Mouse (Mus musculus): ENCODE measurements around the gene Frmd4b. TPM values are rescaled to one million over a fixed set of nuclear protein-coding genes. Genes with fewer than 3 reads are reported as not detected.

Gene Frmd4b
- polyA plus RNA-seq, 1 experiment from 2014 or later, result 38.2 TPM

- no peaks in the 10 kb centered on the region for H3K27me3 ChIP-seq (replicated peaks; ENCODE audit: control insufficient read depth, insufficient read depth, low read length)
- no peak overlapping the region for H3K27ac ChIP-seq (ENCODE audit: low read depth, low read length)
- no peak overlapping the region for H3K4me2 ChIP-seq (ENCODE audit: low read length)
- peaks cover 29% of the 10 kb centered on the region for H3K4me1 ChIP-seq (ENCODE audit: control insufficient read depth, insufficient read depth, low read length)
- DNase-seq (ENCODE audit: low spot score), result no peak
- no peaks in the 10 kb centered on the region for H3K9me3 ChIP-seq (replicated peaks; ENCODE audit: control insufficient read depth, low read length)
- no peak overlapping the region for H3K4me3 ChIP-seq (ENCODE audit: low read depth, low read length)
- ATAC-seq, result no peak
- WGBS, result 62% methylated on average over 7 of the region's 7 CpGs
- no peak overlapping the region for H3K9ac ChIP-seq (ENCODE audit: low read length)
- H3K36me3 ChIP-seq (ENCODE audit: control insufficient read depth, insufficient read depth, low read length), result no peaks in the 10 kb centered on the region
Observed at GRCm38 (mm10) chr6:97356612-97357011, 260.7 kb downstream of the Frmd4b start.

GRCm38 (mm10) chr6:97355141-97355540 lies 262.2 kb downstream of the Frmd4b start:
- no peaks in the 10 kb centered on the region for H3K36me3 ChIP-seq (ENCODE audit: control insufficient read depth, insufficient read depth, low read length)
- DNase-seq (ENCODE audit: low spot score), result no peak
- peaks cover 29% of the 10 kb centered on the region for H3K4me1 ChIP-seq (ENCODE audit: control insufficient read depth, insufficient read depth, low read length)
- H3K4me3 ChIP-seq (ENCODE audit: low read depth, low read length), result no peak overlapping the region
- 0 out of 2 replicates have a peak overlapping the region, but pooled peaks have one; percentile 9 for H3K9ac ChIP-seq (ENCODE audit: low read length)
- no peak for ATAC-seq
- H3K4me2 ChIP-seq (ENCODE audit: low read length), result no peak overlapping the region
- no peak overlapping the region for H3K27ac ChIP-seq (ENCODE audit: low read depth, low read length)
- H3K9me3 ChIP-seq (replicated peaks; ENCODE audit: control insufficient read depth, low read length), result no peaks in the 10 kb centered on the region
- WGBS, result 10% methylated on average over 8 of the region's 8 CpGs
- no peaks in the 10 kb centered on the region for H3K27me3 ChIP-seq (replicated peaks; ENCODE audit: control insufficient read depth, insufficient read depth, low read length)

- no peak for DNase-seq (ENCODE audit: low spot score)
- H3K27ac ChIP-seq (ENCODE audit: low read depth, low read length), result no peak overlapping the region
- H3K36me3 ChIP-seq (ENCODE audit: control insufficient read depth, insufficient read depth, low read length), result no peaks in the 10 kb centered on the region
- no peaks in the 10 kb centered on the region for H3K27me3 ChIP-seq (replicated peaks; ENCODE audit: control insufficient read depth, insufficient read depth, low read length)
- 9% methylated on average over 5 of the region's 5 CpGs for WGBS
- peak overlapping the region; percentile 31 for H3K4me2 ChIP-seq (ENCODE audit: low read length)
- peaks cover 35% of the 10 kb centered on the region for H3K4me1 ChIP-seq (ENCODE audit: control insufficient read depth, insufficient read depth, low read length)
- H3K9me3 ChIP-seq (replicated peaks; ENCODE audit: control insufficient read depth, low read length), result no peaks in the 10 kb centered on the region
- H3K4me3 ChIP-seq (ENCODE audit: low read depth, low read length), result peak overlapping the region; percentile 13; the same call in 1 of the 2 replicates
- 0 out of 2 replicates have a peak overlapping the region, but pooled peaks have one; percentile 13 for H3K9ac ChIP-seq (ENCODE audit: low read length)
- peak; percentile 63 for ATAC-seq
Observed at GRCm38 (mm10) chr6:97353933-97354332, 263.4 kb downstream of the Frmd4b start.

- ATAC-seq, result no peak
- Histone ChIP-seq H3K4me2 (ENCODE audit: low read length) (peak overlapping the region; percentile 31; the same call in 1 of the 2 replicates), H3K4me3 (ENCODE audit: low read depth, low read length) (peak overlapping the region; percentile 13; the same call in 1 of the 2 replicates), H3K9me3 (replicated peaks; ENCODE audit: control insufficient read depth, low read length) (no peaks in the 10 kb centered on the region), H3K27ac (ENCODE audit: low read depth, low read length) (no peak overlapping the region), H3K4me1 (ENCODE audit: control insufficient read depth, insufficient read depth, low read length) (peaks cover 35% of the 10 kb centered on the region), H3K9ac (ENCODE audit: low read length) (0 out of 2 replicates have a peak overlapping the region, but pooled peaks have one; percentile 13), H3K36me3 (ENCODE audit: control insufficient read depth, insufficient read depth, low read length) (no peaks in the 10 kb centered on the region), H3K27me3 (replicated peaks; ENCODE audit: control insufficient read depth, insufficient read depth, low read length) (no peaks in the 10 kb centered on the region)
- WGBS, result 33% methylated on average over 6 of the region's 6 CpGs
- DNase-seq (ENCODE audit: low spot score), result no peak
Observed at GRCm38 (mm10) chr6:97353371-97353770, 264.0 kb downstream of the Frmd4b start.

GRCm38 (mm10) chr6:97352505-97353154 lies 264.7 kb downstream of the Frmd4b start:
- Histone ChIP-seq H3K27ac (ENCODE audit: low read depth, low read length) (no peak overlapping the region), H3K9ac (ENCODE audit: low read length) (no peak overlapping the region), H3K4me1 (ENCODE audit: control insufficient read depth, insufficient read depth, low read length) (peaks cover 35% of the 10 kb centered on the region), H3K36me3 (ENCODE audit: control insufficient read depth, insufficient read depth, low read length) (no peaks in the 10 kb centered on the region), H3K4me2 (ENCODE audit: low read length) (peak overlapping the region; percentile 31), H3K4me3 (ENCODE audit: low read depth, low read length) (no peak overlapping the region), H3K9me3 (replicated peaks; ENCODE audit: control insufficient read depth, low read length) (no peaks in the 10 kb centered on the region), H3K27me3 (replicated peaks; ENCODE audit: control insufficient read depth, insufficient read depth, low read length) (no peaks in the 10 kb centered on the region)
- ATAC-seq (peak; percentile 55), DNase-seq (ENCODE audit: low spot score) (peak; percentile 58)
- WGBS, result 10% methylated on average over 10 of the region's 10 CpGs

GRCm38 (mm10) chr6:97349355-97350138 lies 267.8 kb downstream of the Frmd4b start:
- no peak for DNase-seq (ENCODE audit: low spot score)
- no peak overlapping the region for H3K27ac ChIP-seq (ENCODE audit: low read depth, low read length)

GRCm38 (mm10) chr6:97346932-97347331 lies 270.4 kb downstream of the Frmd4b start:
- Histone ChIP-seq H3K27me3 (replicated peaks; ENCODE audit: control insufficient read depth, insufficient read depth, low read length) (no peaks in the 10 kb centered on the region), H3K36me3 (ENCODE audit: control insufficient read depth, insufficient read depth, low read length) (no peaks in the 10 kb centered on the region), H3K4me1 (ENCODE audit: control insufficient read depth, insufficient read depth, low read length) (peaks cover 6% of the 10 kb centered on the region; the same call in 1 of the 2 replicates), H3K27ac (ENCODE audit: low read depth, low read length) (no peak overlapping the region), H3K9ac (ENCODE audit: low read length) (no peak overlapping the region), H3K4me3 (ENCODE audit: low read depth, low read length) (no peak overlapping the region), H3K4me2 (ENCODE audit: low read length) (no peak overlapping the region), H3K9me3 (replicated peaks; ENCODE audit: control insufficient read depth, low read length) (no peaks in the 10 kb centered on the region)
- 93% methylated on average over 1 of the region's 1 CpGs for WGBS
- no peak for DNase-seq (ENCODE audit: low spot score)
- ATAC-seq, result no peak

More at GRCm38 (mm10) chr6:97349355-97350138, 267.8 kb downstream of the Frmd4b start:
- ATAC-seq, result no peak
- Histone ChIP-seq H3K9me3 (replicated peaks; ENCODE audit: control insufficient read depth, low read length) (no peaks in the 10 kb centered on the region), H3K4me1 (ENCODE audit: control insufficient read depth, insufficient read depth, low read length) (peaks cover 23% of the 10 kb centered on the region), H3K9ac (ENCODE audit: low read length) (no peak overlapping the region), H3K4me2 (ENCODE audit: low read length) (no peak overlapping the region), H3K36me3 (ENCODE audit: control insufficient read depth, insufficient read depth, low read length) (no peaks in the 10 kb centered on the region), H3K4me3 (ENCODE audit: low read depth, low read length) (no peak overlapping the region), H3K27me3 (replicated peaks; ENCODE audit: control insufficient read depth, insufficient read depth, low read length) (no peaks in the 10 kb centered on the region)
- WGBS, result 25% methylated on average over 8 of the region's 8 CpGs

- Histone ChIP-seq H3K4me1 (ENCODE audit: control insufficient read depth, insufficient read depth, low read length) (0 out of 2 replicates have a peak, but pooled peaks cover 5% of the 10 kb centered on the region), H3K27ac (ENCODE audit: low read depth, low read length) (no peak overlapping the region; the same call in 1 of the 2 replicates)
- 80% methylated on average over 10 of the region's 10 CpGs for WGBS
Observed at GRCm38 (mm10) chr6:97346527-97346926, 270.8 kb downstream of the Frmd4b start.

More at GRCm38 (mm10) chr6:97346527-97346926, 270.8 kb downstream of the Frmd4b start:
- no peak for DNase-seq (ENCODE audit: low spot score)
- no peak overlapping the region for H3K4me3 ChIP-seq (ENCODE audit: low read depth, low read length)
- no peak for ATAC-seq
- no peaks in the 10 kb centered on the region for H3K36me3 ChIP-seq (ENCODE audit: control insufficient read depth, insufficient read depth, low read length)
- H3K9ac ChIP-seq (ENCODE audit: low read length), result no peak overlapping the region
- no peaks in the 10 kb centered on the region for H3K9me3 ChIP-seq (replicated peaks; ENCODE audit: control insufficient read depth, low read length)
- H3K4me2 ChIP-seq (ENCODE audit: low read length), result no peak overlapping the region
- H3K27me3 ChIP-seq (replicated peaks; ENCODE audit: control insufficient read depth, insufficient read depth, low read length), result no peaks in the 10 kb centered on the region
